Mouse (Mus musculus) olfactory bulb, adult 2 months (tissue): ENCODE measurements around the gene Kif24.

ENCODE experiments used
- CTCF ChIP-seq: fragments of 200-500 bp; IDR thresholded peaks from 2 replicates; pipeline ENCODE4 v1.5.1; 2012; ENCODE audit warnings: low read depth, mild to moderate bottlenecking, low read length, moderate library complexity; ENCODE audit not compliant: insufficient read depth
- POLR2A ChIP-seq: fragments of 200-500 bp; IDR thresholded peaks from 2 replicates; pipeline ENCODE4 v1.6.1; 2012; ENCODE audit warnings: mild to moderate bottlenecking, low read depth, low read length, moderate library complexity; ENCODE audit not compliant: insufficient read depth

- no peak for TF ChIP-seq CTCF
- TF ChIP-seq POLR2A: no peak
Measured at GRCm38 (mm10) chr4:41387755-41388469, 76.8 kb downstream of the Kif24 start.
